Mouse (Mus musculus) lung, adult 2 months (tissue): ENCODE measurements around the gene Usp46. TPM values are rescaled to one million over a fixed set of nuclear protein-coding genes. Genes with fewer than 3 reads are reported as not detected.

Experiments used
- DNase-seq: peaks from one replicate; pipeline ENCODE4 v3.0.0; 2022
- H3K4me1 ChIP-seq: fragments of 200-500 bp; 2 replicates; pipeline ENCODE4 v1.6.1; 2011; ENCODE audit warnings: low read length; ENCODE audit not compliant: control insufficient read depth, insufficient read depth
- H3K4me3 ChIP-seq: fragments of 200-500 bp; replicated peaks from 2 replicates; pipeline ENCODE3; 2011; ENCODE audit warnings: low read depth, mild to moderate bottlenecking, control low read depth, low read length; ENCODE audit errors: extremely low read depth
- CTCF ChIP-seq: fragments of 200-500 bp; IDR thresholded peaks from 2 replicates; pipeline ENCODE4 v1.5.1; 2011; ENCODE audit warnings: mild to moderate bottlenecking, low read length, control low read depth; ENCODE audit not compliant: insufficient read depth
- POLR2A ChIP-seq: fragments of 200-500 bp; IDR thresholded peaks from 2 replicates; pipeline ENCODE4 v1.6.1; 2011; ENCODE audit warnings: low read depth, mild to moderate bottlenecking, control low read depth, low read length, borderline replicate concordance; ENCODE audit errors: extremely low read depth
- WGBS: fragments of 180-500 bp; shearing (Covaris S2); methylation state at CpG from one replicate; pipeline ENCODE4 v1.1.7; 2018; 5-methylcytosine and 5-hydroxymethylcytosine counted together
- polyA plus RNA-seq: library from polyadenylated mRNA; depleted of rRNA; stranded (reverse); fragments of >200 nt; gene quantifications from 2 replicates; pipeline ENCODE4 v1.2.3, GENCODE M21; 2012

Gene Usp46
- polyA plus RNA-seq, 1 experiment, result 14.9 TPM

DNA sequence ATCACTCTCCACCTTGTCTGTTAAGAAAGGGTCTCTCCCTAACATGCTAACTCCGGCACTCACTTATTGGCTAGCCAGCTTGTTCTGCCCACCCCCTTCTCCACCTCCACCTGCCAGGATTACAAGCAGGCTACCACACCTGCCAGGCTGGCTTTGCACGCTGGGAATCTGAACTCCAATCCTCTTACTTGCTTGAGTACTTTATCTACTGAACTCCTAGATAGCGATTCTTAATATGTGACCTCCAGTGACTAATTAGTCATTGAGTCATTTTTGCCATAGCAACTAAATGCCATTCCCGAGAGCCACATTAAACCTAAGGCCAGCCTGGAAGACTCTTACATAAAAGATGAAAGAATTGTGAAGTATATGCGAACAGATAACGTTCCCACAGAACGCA lies 38.4 kb downstream of the Usp46 start:
- no peak overlapping the region for H3K4me3 ChIP-seq
- no peak for DNase-seq
- WGBS, result 52% methylated on average over 7 of the region's 7 CpGs
- peaks cover 2% of the 10 kb centered on the region; the same call in 1 of the 2 replicates for H3K4me1 ChIP-seq
- TF ChIP-seq CTCF (no peak), POLR2A (no peak)

DNA sequence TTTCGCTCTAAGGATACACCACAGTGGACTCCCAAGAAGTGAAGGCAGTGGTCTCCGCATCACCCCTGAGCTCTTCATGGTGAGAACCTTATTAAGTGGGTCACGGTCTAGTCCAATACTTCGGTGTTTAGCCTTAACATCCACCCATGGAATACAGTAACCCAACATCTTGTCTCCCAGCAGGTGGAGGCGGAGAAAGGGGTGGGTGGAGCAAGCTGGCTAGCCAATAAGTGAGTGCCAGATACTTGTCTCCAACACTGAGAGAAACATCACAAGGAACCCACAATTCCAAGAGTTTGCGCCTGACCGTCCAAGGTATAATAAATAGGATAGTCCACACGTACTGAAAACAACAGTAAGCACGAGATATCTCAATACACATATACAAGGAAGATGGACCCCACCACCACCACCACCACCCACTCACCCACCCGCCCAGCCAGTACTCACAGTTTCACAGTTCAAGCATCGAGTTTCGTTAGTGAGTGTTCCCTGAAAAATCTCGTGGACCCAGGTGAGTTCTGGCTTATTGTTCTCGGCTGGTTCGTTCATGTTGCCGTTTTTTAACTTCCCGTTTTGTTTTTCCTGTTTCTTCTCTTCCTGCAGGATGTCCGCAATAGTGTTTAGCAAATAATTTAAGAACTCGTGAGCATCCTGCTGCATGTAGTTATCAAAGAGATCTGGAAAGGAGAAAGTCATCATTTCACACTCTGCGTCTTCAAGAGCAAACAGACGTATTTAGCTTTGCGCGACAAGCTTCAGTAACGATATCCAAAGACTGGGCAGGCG lies 39.3 kb downstream of the Usp46 start:
- WGBS, result 75% methylated on average over 25 of the region's 25 CpGs
- Histone ChIP-seq H3K4me3 (no peak overlapping the region), H3K4me1 (peaks cover 2% of the 10 kb centered on the region; the same call in 1 of the 2 replicates)
- TF ChIP-seq POLR2A, result no peak
- no peak for TF ChIP-seq CTCF
- DNase-seq, result no peak

DNA sequence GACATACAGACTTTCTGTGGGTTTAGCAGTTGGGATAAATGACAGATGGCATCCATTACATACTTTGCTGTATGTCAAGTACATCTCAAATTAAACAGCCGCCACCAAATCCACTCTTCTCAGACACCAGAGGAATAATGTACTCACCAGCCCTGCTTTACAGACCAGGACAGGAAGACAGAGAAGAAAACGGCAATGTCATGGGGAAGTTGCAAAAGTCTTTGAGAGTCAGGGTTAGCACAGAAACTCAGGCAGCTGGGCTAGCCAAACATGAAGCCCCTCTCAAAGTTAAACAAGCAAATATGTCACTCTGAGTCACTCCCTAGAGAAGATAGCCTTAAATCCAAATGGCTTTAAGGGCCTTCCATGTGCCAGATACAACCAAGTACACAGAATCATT lies 40.0 kb downstream of the Usp46 start:
- WGBS, result 72% methylated on average over 2 of the region's 2 CpGs
- no peak for DNase-seq
- Histone ChIP-seq H3K4me1 (peaks cover 2% of the 10 kb centered on the region; the same call in 1 of the 2 replicates), H3K4me3 (no peak overlapping the region)
- no peak for TF ChIP-seq POLR2A
- no peak for TF ChIP-seq CTCF

DNA sequence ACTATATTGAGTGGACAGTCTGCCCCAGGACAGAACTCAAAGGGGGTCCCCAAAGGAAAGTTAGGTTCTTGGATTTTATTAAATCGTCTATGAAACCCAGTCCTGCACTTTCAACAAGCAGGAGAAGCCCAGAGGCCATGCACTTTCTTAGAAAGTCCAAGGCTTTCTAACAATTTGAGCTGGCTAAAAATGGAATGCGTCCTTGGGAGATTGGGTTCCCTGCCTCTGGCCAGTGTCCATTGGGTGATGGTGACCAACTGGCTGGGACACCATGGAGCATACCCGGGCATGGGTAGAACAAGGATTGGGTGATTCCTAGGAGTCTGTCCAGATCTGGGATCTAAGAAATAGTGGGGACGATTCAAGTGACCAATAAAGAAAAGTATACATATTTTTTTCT lies 47.7 kb downstream of the Usp46 start:
- TF ChIP-seq CTCF (no peak), POLR2A (no peak)
- Histone ChIP-seq H3K4me3 (no peak overlapping the region), H3K4me1 (no peaks in the 10 kb centered on the region)
- DNase-seq, result no peak
- WGBS, result 92% methylated on average over 4 of the region's 4 CpGs

DNA sequence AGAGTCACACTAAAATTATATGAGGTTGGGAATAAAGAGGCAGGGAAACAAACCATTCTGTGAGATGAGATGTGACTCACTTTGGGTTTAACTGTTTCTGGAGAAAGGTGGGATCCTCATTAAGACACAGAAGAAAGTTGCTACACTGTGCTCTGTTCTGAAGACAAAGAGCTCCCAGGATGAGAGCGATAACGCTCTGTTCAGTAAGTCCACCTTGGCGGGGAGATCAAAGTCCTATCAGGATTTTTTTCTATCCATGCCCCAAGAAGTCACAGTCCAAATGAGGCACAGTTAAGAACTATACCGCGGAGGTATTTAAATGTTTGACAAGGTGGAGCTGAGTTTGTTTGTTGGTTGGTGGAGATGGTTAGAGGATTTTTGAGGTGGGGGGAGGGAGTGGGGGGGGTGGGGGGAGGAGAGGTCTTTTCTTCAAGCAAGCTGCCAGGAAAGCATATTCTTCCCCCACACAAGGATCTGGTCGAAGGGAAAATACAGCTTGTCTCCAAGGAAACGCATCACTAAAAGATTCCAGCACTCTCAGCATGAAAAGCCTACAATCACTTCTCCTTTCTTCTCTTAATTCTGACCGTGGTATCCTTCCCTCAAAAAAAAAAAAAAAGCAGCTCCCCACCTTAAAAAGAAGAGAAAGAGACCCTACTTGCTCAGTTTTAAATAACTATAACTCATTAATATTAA lies 49.2 kb downstream of the Usp46 start:
- no peak overlapping the region for H3K4me3 ChIP-seq
- H3K4me1 ChIP-seq, result no peaks in the 10 kb centered on the region
- DNase-seq, result no peak
- WGBS, result 82% methylated on average over 8 of the region's 8 CpGs
- TF ChIP-seq CTCF, result no peak
- no peak for TF ChIP-seq POLR2A

- WGBS, result 87% methylated on average over 5 of the region's 5 CpGs
- DNase-seq, result no peak
- Histone ChIP-seq H3K4me3 (no peak overlapping the region), H3K4me1 (no peaks in the 10 kb centered on the region)
- no peak for TF ChIP-seq CTCF
- TF ChIP-seq POLR2A, result no peak
These were observed 50.7 kb downstream of the Usp46 start for GRCm38 (mm10) chr5:74017488-74017887.

DNA sequence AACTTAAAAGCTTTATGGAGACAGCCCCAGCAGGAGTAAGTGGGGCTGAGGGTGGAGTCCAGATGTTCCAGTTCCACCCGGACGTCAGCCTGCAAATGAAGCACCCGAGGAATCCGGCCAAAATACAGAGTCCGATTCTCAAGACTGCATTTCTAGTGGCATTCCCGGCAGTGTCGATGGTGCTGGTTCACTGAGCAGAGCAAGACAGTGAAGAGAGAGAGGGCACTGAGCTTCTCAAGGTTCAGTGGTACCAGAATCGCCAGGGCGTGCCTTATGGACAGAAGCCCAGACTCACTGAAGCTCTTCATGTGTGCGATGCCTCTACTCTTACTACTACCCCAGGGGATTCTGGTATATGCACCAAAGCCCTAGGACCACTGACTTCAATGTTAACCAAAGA lies 56.6 kb downstream of the Usp46 start:
- 77% methylated on average over 10 of the region's 10 CpGs for WGBS
- no peak for DNase-seq
- Histone ChIP-seq H3K4me3 (no peak overlapping the region), H3K4me1 (no peaks in the 10 kb centered on the region)
- no peak for TF ChIP-seq POLR2A
- TF ChIP-seq CTCF, result no peak

GRCm38 (mm10) chr5:74007492-74008070 lies 60.6 kb downstream of the Usp46 start:
- TF ChIP-seq POLR2A (no peak), CTCF (no peak)
- WGBS, result 43% methylated on average over 3 of the region's 3 CpGs
- Histone ChIP-seq H3K4me3 (no peak overlapping the region), H3K4me1 (no peaks in the 10 kb centered on the region)
- no peak for DNase-seq

DNA sequence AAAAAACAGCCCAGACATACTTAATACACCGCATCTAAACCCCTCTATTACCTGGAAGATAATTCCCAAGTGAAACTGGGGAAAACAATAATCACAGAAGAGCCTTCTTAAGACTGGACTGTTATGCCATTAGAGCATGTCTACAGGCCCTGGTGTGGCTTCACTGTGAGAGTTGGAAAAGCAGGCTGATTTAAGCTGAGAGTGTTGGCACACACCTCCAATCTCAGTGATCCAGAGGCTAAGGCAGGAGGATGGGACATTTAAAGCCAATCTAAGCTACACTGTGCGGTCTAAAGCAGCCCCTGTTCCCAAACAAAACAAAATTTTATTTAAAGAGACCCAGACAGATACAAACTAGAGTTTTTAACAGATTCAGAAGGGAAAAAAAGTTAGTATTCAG lies 62.3 kb downstream of the Usp46 start:
- no peak for DNase-seq
- Histone ChIP-seq H3K4me3 (no peak overlapping the region), H3K4me1 (no peaks in the 10 kb centered on the region)
- TF ChIP-seq CTCF, result no peak
- TF ChIP-seq POLR2A, result no peak
- 98% methylated on average over 2 of the region's 2 CpGs for WGBS
